Mouse (Mus musculus): ENCODE measurements at regions not wholly inside any gene's neighbourhood (a gene's known extent, or its start where the extent isn't known, plus 50 kb on each side); places are given as distances from the start of the nearest gene placed in this dataset.

GRCm38 (mm10) chr17:16516173-16516572 is 547.7 kb upstream of the Zfp960 start:
- in situ Hi-C loops (cut with MboI; ENCODE audit: low sequenced_read_pairs in 2 of 2, unreplicated experiment in 2 of 2) = no loop called here
- no peak overlapping the region for H3K4me3 ChIP-seq (ENCODE audit: insufficient read depth in 1 of 2, low read depth in 1 of 2, low read length in 2 of 2, poor library complexity in 1 of 2, severe bottlenecking in 1 of 2)
- no peak for DNase-seq (ENCODE audit: low read depth, low spot score)
- H3K4me1 ChIP-seq (ENCODE audit: control insufficient read depth in 2 of 2, insufficient read depth in 2 of 2, low read length in 2 of 2, poor library complexity in 1 of 2) = no peaks in the 10 kb centered on the region
- H3K9me3 ChIP-seq (ENCODE audit: control insufficient read depth, insufficient read depth, low read depth, low read length) = no peaks in the 10 kb centered on the region
- TF ChIP-seq ZNF384 (IDR thresholded peaks at IDR 0.05; ENCODE audit: low read depth, low read length) (no peak), ZC3H11A (IDR thresholded peaks at IDR 0.05; ENCODE audit: borderline replicate concordance, low read depth, low read length) (no peak), HCFC1 (IDR thresholded peaks at IDR 0.05; ENCODE audit: borderline replicate concordance, insufficient read depth, low read length) (no peak), CHD2 (IDR thresholded peaks at IDR 0.05; ENCODE audit: low read depth, low read length) (no peak), MAFK (IDR thresholded peaks at IDR 0.05; ENCODE audit: insufficient read depth, low read depth, low read length) (no peak)
- H3K9ac ChIP-seq (ENCODE audit: insufficient read depth, low read depth, low read length, poor library complexity, severe bottlenecking) = no peak overlapping the region
- H3K27ac ChIP-seq (ENCODE audit: insufficient read depth, low read depth, low read length, poor library complexity, severe bottlenecking) = no peak overlapping the region
- no peaks in the 10 kb centered on the region for H3K36me3 ChIP-seq (ENCODE audit: control insufficient read depth, insufficient read depth, low read length, poor library complexity, severe bottlenecking)

GRCm38 (mm10) chr17:16493951-16494350 is 570.0 kb upstream of the Zfp960 start:
- DNase-seq (ENCODE audit: low read depth, low spot score) = no peak
- Histone ChIP-seq H3K9me3 (ENCODE audit: control insufficient read depth, insufficient read depth, low read depth, low read length) (no peaks in the 10 kb centered on the region), H3K36me3 (ENCODE audit: control insufficient read depth, insufficient read depth, low read length, poor library complexity, severe bottlenecking) (no peaks in the 10 kb centered on the region), H3K9ac (ENCODE audit: insufficient read depth, low read depth, low read length, poor library complexity, severe bottlenecking) (no peak overlapping the region), H3K4me1 (ENCODE audit: control insufficient read depth in 2 of 2, insufficient read depth in 2 of 2, low read length in 2 of 2, poor library complexity in 1 of 2) (no peaks in the 10 kb centered on the region), H3K4me3 (ENCODE audit: insufficient read depth in 1 of 2, low read depth in 1 of 2, low read length in 2 of 2, poor library complexity in 1 of 2, severe bottlenecking in 1 of 2) (no peak overlapping the region), H3K27ac (ENCODE audit: insufficient read depth, low read depth, low read length, poor library complexity, severe bottlenecking) (no peak overlapping the region)
- in situ Hi-C loops (cut with MboI; ENCODE audit: low sequenced_read_pairs in 2 of 2, unreplicated experiment in 2 of 2) = no loop called here
- no peak for TF ChIP-seq ZNF384 (IDR thresholded peaks at IDR 0.05; ENCODE audit: low read depth, low read length)
- no peak for TF ChIP-seq MAFK (IDR thresholded peaks at IDR 0.05; ENCODE audit: insufficient read depth, low read depth, low read length)
- no peak for TF ChIP-seq HCFC1 (IDR thresholded peaks at IDR 0.05; ENCODE audit: borderline replicate concordance, insufficient read depth, low read length)
- TF ChIP-seq ZC3H11A (IDR thresholded peaks at IDR 0.05; ENCODE audit: borderline replicate concordance, low read depth, low read length) = no peak
- TF ChIP-seq CHD2 (IDR thresholded peaks at IDR 0.05; ENCODE audit: low read depth, low read length) = no peak

- Histone ChIP-seq H3K4me1 (ENCODE audit: control insufficient read depth in 2 of 2, insufficient read depth in 2 of 2, low read length in 2 of 2, poor library complexity in 1 of 2) (no peaks in the 10 kb centered on the region), H3K36me3 (ENCODE audit: control insufficient read depth, insufficient read depth, low read length, poor library complexity, severe bottlenecking) (no peaks in the 10 kb centered on the region), H3K9ac (ENCODE audit: insufficient read depth, low read depth, low read length, poor library complexity, severe bottlenecking) (no peak overlapping the region), H3K4me3 (ENCODE audit: insufficient read depth in 1 of 2, low read depth in 1 of 2, low read length in 2 of 2, poor library complexity in 1 of 2, severe bottlenecking in 1 of 2) (no peak overlapping the region), H3K27ac (ENCODE audit: insufficient read depth, low read depth, low read length, poor library complexity, severe bottlenecking) (no peak overlapping the region), H3K9me3 (ENCODE audit: control insufficient read depth, insufficient read depth, low read depth, low read length) (no peaks in the 10 kb centered on the region)
- in situ Hi-C loops (cut with MboI; ENCODE audit: low sequenced_read_pairs in 2 of 2, unreplicated experiment in 2 of 2) = no loop called here
- no peak for DNase-seq (ENCODE audit: low read depth, low spot score)
- TF ChIP-seq CHD2 (IDR thresholded peaks at IDR 0.05; ENCODE audit: low read depth, low read length) = no peak
- no peak for TF ChIP-seq HCFC1 (IDR thresholded peaks at IDR 0.05; ENCODE audit: borderline replicate concordance, insufficient read depth, low read length)
- no peak for TF ChIP-seq ZNF384 (IDR thresholded peaks at IDR 0.05; ENCODE audit: low read depth, low read length)
- no peak for TF ChIP-seq MAFK (IDR thresholded peaks at IDR 0.05; ENCODE audit: insufficient read depth, low read depth, low read length)
- TF ChIP-seq ZC3H11A (IDR thresholded peaks at IDR 0.05; ENCODE audit: borderline replicate concordance, low read depth, low read length) = no peak
Measured at GRCm38 (mm10) chr17:16493546-16493945, 570.4 kb upstream of the Zfp960 start.

GRCm38 (mm10) chr17:16492551-16492950 is 571.4 kb upstream of the Zfp960 start:
- DNase-seq (ENCODE audit: low read depth, low spot score) = no peak
- Histone ChIP-seq H3K36me3 (ENCODE audit: control insufficient read depth, insufficient read depth, low read length, poor library complexity, severe bottlenecking) (no peaks in the 10 kb centered on the region), H3K9ac (ENCODE audit: insufficient read depth, low read depth, low read length, poor library complexity, severe bottlenecking) (no peak overlapping the region), H3K9me3 (ENCODE audit: control insufficient read depth, insufficient read depth, low read depth, low read length) (no peaks in the 10 kb centered on the region), H3K4me3 (ENCODE audit: insufficient read depth in 1 of 2, low read depth in 1 of 2, low read length in 2 of 2, poor library complexity in 1 of 2, severe bottlenecking in 1 of 2) (no peak overlapping the region), H3K4me1 (ENCODE audit: control insufficient read depth in 2 of 2, insufficient read depth in 2 of 2, low read length in 2 of 2, poor library complexity in 1 of 2) (no peaks in the 10 kb centered on the region), H3K27ac (ENCODE audit: insufficient read depth, low read depth, low read length, poor library complexity, severe bottlenecking) (no peak overlapping the region)
- in situ Hi-C loops (cut with MboI; ENCODE audit: low sequenced_read_pairs in 2 of 2, unreplicated experiment in 2 of 2) = no loop called here
- TF ChIP-seq HCFC1 (IDR thresholded peaks at IDR 0.05; ENCODE audit: borderline replicate concordance, insufficient read depth, low read length) (no peak), ZNF384 (IDR thresholded peaks at IDR 0.05; ENCODE audit: low read depth, low read length) (no peak), ZC3H11A (IDR thresholded peaks at IDR 0.05; ENCODE audit: borderline replicate concordance, low read depth, low read length) (no peak), MAFK (IDR thresholded peaks at IDR 0.05; ENCODE audit: insufficient read depth, low read depth, low read length) (no peak)

- Histone ChIP-seq H3K9me3 (ENCODE audit: control insufficient read depth, insufficient read depth, low read depth, low read length) (no peaks in the 10 kb centered on the region), H3K27ac (ENCODE audit: insufficient read depth, low read depth, low read length, poor library complexity, severe bottlenecking) (no peak overlapping the region), H3K36me3 (ENCODE audit: control insufficient read depth, insufficient read depth, low read length, poor library complexity, severe bottlenecking) (no peaks in the 10 kb centered on the region), H3K4me1 (ENCODE audit: control insufficient read depth in 2 of 2, insufficient read depth in 2 of 2, low read length in 2 of 2, poor library complexity in 1 of 2) (no peaks in the 10 kb centered on the region), H3K9ac (ENCODE audit: insufficient read depth, low read depth, low read length, poor library complexity, severe bottlenecking) (no peak overlapping the region), H3K4me3 (ENCODE audit: insufficient read depth in 1 of 2, low read depth in 1 of 2, low read length in 2 of 2, poor library complexity in 1 of 2, severe bottlenecking in 1 of 2) (no peak overlapping the region)
- TF ChIP-seq ZC3H11A (IDR thresholded peaks at IDR 0.05; ENCODE audit: borderline replicate concordance, low read depth, low read length) = no peak
- TF ChIP-seq HCFC1 (IDR thresholded peaks at IDR 0.05; ENCODE audit: borderline replicate concordance, insufficient read depth, low read length) = no peak
- TF ChIP-seq MAFK (IDR thresholded peaks at IDR 0.05; ENCODE audit: insufficient read depth, low read depth, low read length) = no peak
- no peak for TF ChIP-seq ZNF384 (IDR thresholded peaks at IDR 0.05; ENCODE audit: low read depth, low read length)
- TF ChIP-seq CHD2 (IDR thresholded peaks at IDR 0.05; ENCODE audit: low read depth, low read length) = no peak
- no peak for DNase-seq (ENCODE audit: low read depth, low spot score)
- in situ Hi-C loops (cut with MboI; ENCODE audit: low sequenced_read_pairs in 2 of 2, unreplicated experiment in 2 of 2) = no loop called here
Measured at GRCm38 (mm10) chr17:16486355-16486754, 577.6 kb upstream of the Zfp960 start.

Data from ES-E14 (cell line).